Mouse (Mus musculus) ovary, adult 10 weeks (tissue): Measurements from ENCODE around the gene Gpr146. TPM values are rescaled to one million over a fixed set of nuclear protein-coding genes. Genes with fewer than 3 reads are reported as not detected.

Experiments
- polyA plus RNA-seq: library from polyadenylated mRNA; stranded (reverse); fragments of 350-450 nt; fragmentation: Illumina TruSeq; extraction: RNeasy Lipid Tissue Mini Kit (QIAGEN cat#74804); gene quantifications from one replicate; pipeline ENCODE4 v1.2.3, GENCODE M21; 2014

Gene Gpr146
- polyA plus RNA-seq = 4.0 TPM

DNA sequence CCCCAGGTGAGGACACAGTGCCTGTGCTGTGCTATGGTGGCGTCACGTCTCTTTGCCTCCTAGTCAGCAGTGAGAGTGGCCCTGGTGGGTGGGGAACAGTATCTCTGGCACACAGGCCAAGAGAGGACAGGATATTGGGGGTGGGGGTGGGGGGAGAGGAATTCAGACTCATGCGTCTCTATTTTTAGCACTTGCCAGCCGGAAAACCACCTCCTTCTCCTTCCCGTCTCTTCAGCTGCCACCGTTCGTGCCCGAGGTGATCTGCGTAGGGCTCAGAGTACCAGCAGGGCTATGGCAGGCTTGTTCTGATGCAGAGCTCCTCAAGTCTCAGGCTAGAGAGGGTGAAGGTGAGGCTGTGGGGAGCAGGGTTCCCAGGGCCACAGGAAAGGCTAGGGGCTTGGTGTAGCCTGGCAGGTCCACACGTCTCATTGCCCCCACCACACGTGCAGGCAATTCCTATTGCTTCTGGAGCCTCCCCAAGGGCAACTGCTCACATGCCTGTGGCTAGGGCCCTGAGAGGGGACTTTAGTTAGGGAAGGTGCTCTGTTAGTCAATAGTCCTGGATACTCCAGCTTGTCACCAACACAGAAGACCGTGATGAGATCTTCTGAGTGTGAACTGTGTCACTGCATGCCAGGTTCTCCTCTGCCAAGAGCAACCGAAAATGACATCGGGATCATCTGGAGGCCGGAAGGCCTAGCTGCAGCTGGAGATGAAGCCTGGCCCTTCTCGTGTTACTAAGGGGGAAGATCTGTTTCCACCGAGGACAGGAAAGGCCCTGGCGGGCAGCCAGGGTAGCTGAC, at the start of gene Gpr146:
TSS of gene Gpr146 (plus strand) at position 230 of the 803 bp plus-strand sequence.

DNA sequence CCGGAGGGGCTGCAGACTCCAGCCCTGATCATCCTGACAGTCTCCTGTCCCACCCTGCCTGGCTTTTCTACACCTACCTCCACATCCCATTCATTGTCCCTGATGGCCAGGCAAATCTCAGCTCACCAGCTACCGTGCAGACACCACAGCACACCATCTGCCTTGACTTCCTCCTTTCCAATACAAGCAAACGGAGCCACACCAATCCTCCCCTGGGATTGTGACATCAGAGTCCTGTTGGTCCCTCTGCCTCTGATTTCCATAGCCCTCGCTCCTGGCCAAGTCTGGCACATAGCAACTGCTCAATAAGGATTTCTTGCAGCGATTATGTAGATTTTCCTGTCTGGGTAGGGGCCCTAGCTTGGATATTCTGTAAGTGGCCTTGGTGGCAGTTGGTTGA, 26.4 kb upstream of the Gpr146 start, which contains the start of gene Cox19:
TSS of gene Cox19 (minus strand) at position 285 of the 400 bp plus-strand sequence.

DNA sequence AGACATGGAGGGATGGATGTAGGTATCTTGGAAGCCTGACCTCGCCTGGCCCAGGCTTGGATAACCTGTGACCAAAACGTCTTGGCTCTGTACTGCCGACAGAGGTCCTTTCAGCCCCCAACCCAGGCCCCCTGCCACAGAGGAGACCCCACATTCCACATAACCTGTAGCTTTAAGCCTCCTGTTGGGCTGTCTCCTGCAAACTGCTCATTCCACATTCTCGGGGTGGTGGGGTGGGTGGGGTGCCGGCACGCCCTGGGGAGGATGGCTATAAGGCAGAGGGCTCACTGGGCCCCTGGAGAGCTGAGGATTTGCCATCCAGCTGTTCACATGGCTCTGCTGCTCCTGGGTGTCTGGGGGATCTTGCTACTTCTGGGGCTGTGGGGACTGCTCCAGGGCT, 25.2 kb upstream of the Gpr146 start, which contains the start of gene Cyp2w1:
TSS of gene Cyp2w1 (plus strand) at position 301 of the 400 bp plus-strand sequence.

DNA sequence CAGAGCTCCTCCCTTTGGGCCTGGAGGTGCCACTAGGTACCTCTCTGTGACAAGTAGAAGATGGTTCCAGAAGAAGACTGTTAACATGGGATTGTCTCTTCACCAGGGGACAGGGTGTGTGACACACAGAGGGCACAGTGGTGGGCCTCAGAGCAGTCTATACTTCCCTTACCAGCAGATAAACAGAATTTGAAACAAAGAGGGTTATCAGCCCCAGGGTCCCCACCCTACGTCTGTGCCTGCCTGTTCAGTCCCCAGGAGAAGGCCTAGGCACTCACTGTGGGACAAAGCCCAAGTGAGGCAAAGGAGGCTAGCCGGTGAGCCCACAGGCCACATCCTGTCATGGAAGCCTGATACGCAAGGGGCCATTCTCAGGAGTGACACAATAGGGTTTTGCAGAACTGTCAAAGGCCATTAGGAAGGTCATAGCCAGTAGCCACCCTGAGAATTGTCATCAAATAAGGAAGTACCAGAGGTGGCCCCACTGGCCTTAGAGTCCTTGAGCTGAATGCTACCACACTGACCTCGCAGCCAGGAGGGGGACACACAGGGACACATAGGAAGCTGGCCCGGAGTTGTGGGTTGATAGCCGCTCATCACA, 27.4 kb downstream of the Gpr146 start, which contains the start of gene C130050O18Rik:
TSS of gene C130050O18Rik (plus strand) at position 480 of the 601 bp plus-strand sequence.

DNA sequence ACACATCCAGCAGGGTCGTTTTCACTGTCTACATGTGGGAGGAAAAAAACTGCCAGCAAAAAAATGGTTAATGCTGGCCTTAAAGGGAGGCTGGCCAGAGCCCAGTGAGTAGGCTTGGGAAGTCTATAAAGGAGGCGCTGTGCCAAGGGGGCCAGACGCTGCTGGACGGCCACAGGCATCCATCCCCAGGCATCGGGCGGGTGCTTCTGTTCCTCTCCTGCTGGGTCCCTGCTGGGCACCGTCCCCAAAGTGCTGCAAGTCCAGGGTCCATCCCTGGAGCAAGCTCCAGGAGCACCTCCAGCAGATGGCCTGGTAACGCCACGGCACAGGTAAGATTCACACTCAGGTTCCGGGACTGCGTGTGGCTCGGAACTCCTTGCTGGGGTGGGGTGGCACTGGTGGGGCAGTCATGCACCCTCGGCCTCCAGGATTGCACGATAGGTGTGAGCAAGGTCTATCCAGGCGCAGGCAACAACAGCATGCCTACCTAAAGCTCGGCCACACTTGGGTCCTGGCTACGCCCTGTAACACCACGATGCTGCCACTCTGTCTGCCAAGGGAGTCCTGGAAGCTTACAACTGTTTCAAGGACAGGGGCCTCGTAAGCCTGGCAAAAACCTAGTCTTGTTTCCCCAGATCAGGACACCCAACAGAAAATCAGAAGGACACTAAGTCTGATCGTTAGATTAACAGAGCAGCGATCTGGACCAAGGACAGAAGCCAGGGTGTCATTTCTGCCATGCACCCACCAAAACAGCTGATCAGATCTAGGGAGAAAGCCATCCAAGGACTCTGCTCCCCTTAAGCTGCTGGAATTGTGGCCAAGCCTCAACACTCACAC, 45.7 kb downstream of the Gpr146 start, which contains the start of gene Gper1:
TSS of gene Gper1 (plus strand) at position 126 of the 840 bp plus-strand sequence.

Other genes starting within 250 kb of the Gpr146 start
- 11.5 TPM for gene Prkar1b, start 227.7 kb upstream of the Gpr146 start, polyA plus RNA-seq
- gene Dnaaf5, start 227.5 kb upstream of the Gpr146 start, polyA plus RNA-seq = 7.7 TPM
- 20.9 TPM for gene Sun1, start 177.1 kb upstream of the Gpr146 start, polyA plus RNA-seq
- 10.1 TPM for gene Get4, start 125.4 kb upstream of the Gpr146 start, polyA plus RNA-seq
- not detected for gene Adap1, start 52.1 kb upstream of the Gpr146 start, polyA plus RNA-seq
- gene Cox19, start 26.3 kb upstream of the Gpr146 start, polyA plus RNA-seq = 7.5 TPM
- not detected for gene Cyp2w1, start 25.1 kb upstream of the Gpr146 start, polyA plus RNA-seq
- gene C130050O18Rik, start 27.6 kb downstream of the Gpr146 start, polyA plus RNA-seq = not detected
- gene Gper1, start 45.5 kb downstream of the Gpr146 start, polyA plus RNA-seq = 0.46 TPM
- gene 3110082I17Rik, start 82.8 kb downstream of the Gpr146 start, polyA plus RNA-seq = 0.77 TPM
- gene Zfand2a, start 106.9 kb downstream of the Gpr146 start, polyA plus RNA-seq = 18.0 TPM
- gene Uncx, start 165.8 kb downstream of the Gpr146 start, polyA plus RNA-seq = not detected